Mouse (Mus musculus) intestine, embryonic 16.5 days (tissue): ENCODE data around the gene Papln. TPM values are rescaled to one million over a fixed set of nuclear protein-coding genes. Genes with fewer than 3 reads are reported as not detected.

Source experiments
- ATAC-seq: fragments of 200-750 bp; cut with Nextera tagmentation; 2 replicates; pipeline ENCODE4 v1.8.0; 2017; ENCODE audit warnings: moderate TSS enrichment, moderate library complexity
- H3K27ac ChIP-seq: fragments of 300-500 bp; sonication (generic); 2 replicates; pipeline ENCODE4 v1.5.1; 2014; ENCODE audit warnings: mild to moderate bottlenecking, low read length
- H3K27me3 ChIP-seq: fragments of 300-500 bp; sonication (generic); replicated peaks from 2 replicates; pipeline ENCODE4 v1.6.1; 2014; ENCODE audit warnings: low read length, control low read depth, mixed read lengths; ENCODE audit not compliant: control insufficient read depth, insufficient read depth
- H3K36me3 ChIP-seq: fragments of 300-500 bp; sonication (generic); 2 replicates; pipeline ENCODE4 v1.6.1; 2014; ENCODE audit warnings: low read length, control low read depth; ENCODE audit not compliant: control insufficient read depth, insufficient read depth
- H3K4me1 ChIP-seq: fragments of 300-500 bp; sonication (generic); 2 replicates; pipeline ENCODE4 v1.6.1; 2014; ENCODE audit warnings: low read length, control low read depth, mixed read lengths; ENCODE audit not compliant: control insufficient read depth, insufficient read depth
- H3K4me2 ChIP-seq: fragments of 300-500 bp; sonication (generic); 2 replicates; pipeline ENCODE4 v1.6.1; 2014; ENCODE audit warnings: low read depth, low read length, control low read depth
- H3K4me3 ChIP-seq: fragments of 300-500 bp; sonication (generic); 2 replicates; pipeline ENCODE4 v1.5.1; 2014; ENCODE audit warnings: mild to moderate bottlenecking, low read length
- H3K9ac ChIP-seq: fragments of 300-500 bp; sonication (generic); 2 replicates; pipeline ENCODE4 v1.6.1; 2014; ENCODE audit warnings: low read depth, low read length
- H3K9me3 ChIP-seq: fragments of 300-500 bp; sonication (generic); 2 replicates; pipeline ENCODE4 v1.6.1; 2016; ENCODE audit warnings: low read length, control low read depth; ENCODE audit not compliant: control insufficient read depth
- WGBS: fragments of 180-500 bp; shearing (Covaris S2); extraction: QIAGEN DNeasy Blood & Tissue Kit; methylation state at CpG from one replicate; pipeline ENCODE4 v1.1.7; 2014; 5-methylcytosine and 5-hydroxymethylcytosine counted together
- polyA plus RNA-seq: library from polyadenylated mRNA; unstranded; fragments of >200 nt; fragmentation: Nextera tagmentation; extraction: Ambion mirVana; gene quantifications from 2 replicates; pipeline ENCODE4 v1.2.1, GENCODE M21; 2015

Papln gene
- polyA plus RNA-seq, 1 experiment from 2014 or later = 5.2 TPM

DNA sequence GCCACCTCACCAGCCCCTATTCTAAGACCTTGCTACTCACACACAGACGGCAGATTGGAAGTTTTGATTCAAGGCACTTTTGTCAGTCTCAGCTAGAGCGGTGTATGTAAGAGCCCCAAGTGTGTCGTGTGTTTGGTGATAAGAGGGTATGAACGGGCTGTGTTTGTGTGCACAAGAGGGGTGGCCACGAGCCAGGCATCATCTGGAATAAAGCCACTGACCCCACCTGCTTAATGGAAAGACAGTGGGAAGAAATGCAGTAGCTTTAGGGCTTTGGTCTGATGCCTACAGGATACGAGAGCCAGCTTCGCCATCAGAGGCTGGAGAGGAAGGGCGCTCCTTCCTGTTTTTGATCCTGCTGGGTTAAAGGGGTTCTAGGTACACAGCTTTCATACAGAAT is 27.2 kb upstream of the Papln start:
- WGBS = 72% methylated on average over 8 of the region's 8 CpGs
- H3K36me3 ChIP-seq = peaks cover 16% of the 10 kb centered on the region; the same call in 1 of the 2 replicates
- no peak for ATAC-seq

DNA sequence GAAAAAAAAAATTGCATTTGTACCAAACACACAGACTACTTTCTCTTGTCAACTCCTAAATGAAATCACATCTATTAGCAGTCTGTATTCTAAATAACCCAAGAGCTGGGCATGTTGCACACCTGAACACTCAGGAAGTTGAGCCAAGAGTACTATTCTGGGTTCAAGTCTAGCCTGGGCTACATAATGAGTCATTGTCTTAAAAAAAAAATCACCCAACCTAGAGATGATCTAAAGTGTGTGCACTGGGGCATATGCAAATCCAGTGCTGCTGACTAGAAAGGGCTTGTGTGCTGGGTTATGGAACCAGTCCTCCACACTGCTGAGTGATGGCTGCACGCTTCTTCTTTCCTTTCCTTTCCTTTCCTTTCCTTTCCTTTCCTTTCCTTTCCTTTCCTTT is 24.8 kb upstream of the Papln start:
- ATAC-seq = no peak

More for the DNA sequence above, 27.2 kb upstream of the Papln start:
- Histone ChIP-seq H3K9me3 (no peaks in the 10 kb centered on the region), H3K4me2 (no peak overlapping the region), H3K4me1 (no peaks in the 10 kb centered on the region), H3K4me3 (no peak overlapping the region), H3K27ac (no peak overlapping the region), H3K9ac (no peak overlapping the region), H3K27me3 (no peaks in the 10 kb centered on the region)

DNA sequence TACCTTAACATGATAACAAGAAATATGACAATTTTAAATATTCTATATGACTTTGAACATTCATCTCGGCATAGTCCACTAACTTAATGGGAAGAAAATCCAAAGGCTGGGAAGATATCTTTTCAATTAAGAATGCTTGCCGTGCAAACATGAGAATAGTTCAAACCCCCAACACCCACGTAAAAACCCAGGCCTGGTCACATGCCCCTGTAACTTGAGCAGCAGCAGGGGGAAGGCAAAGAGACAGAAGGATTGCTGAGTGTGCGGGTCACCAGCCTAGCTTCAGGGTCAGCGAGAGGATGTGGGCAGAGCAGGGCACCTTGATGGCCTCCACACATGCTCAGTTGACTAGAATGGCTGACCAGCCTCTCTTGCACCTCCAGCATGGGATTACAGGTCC is 21.7 kb upstream of the Papln start:
- H3K36me3 ChIP-seq = no peaks in the 10 kb centered on the region
- ATAC-seq = no peak
- no peaks in the 10 kb centered on the region for H3K4me1 ChIP-seq
- H3K4me2 ChIP-seq = no peak overlapping the region
- 65% methylated on average over 5 of the region's 5 CpGs for WGBS
- no peaks in the 10 kb centered on the region for H3K27me3 ChIP-seq
- no peak overlapping the region for H3K9ac ChIP-seq
- H3K9me3 ChIP-seq = no peaks in the 10 kb centered on the region
- H3K27ac ChIP-seq = no peak overlapping the region
- H3K4me3 ChIP-seq = no peak overlapping the region

More for the DNA sequence above, 24.8 kb upstream of the Papln start:
- H3K36me3 ChIP-seq = peaks cover 11% of the 10 kb centered on the region; the same call in 1 of the 2 replicates
- H3K9ac ChIP-seq = no peak overlapping the region
- WGBS = 91% methylated on average over 1 of the region's 1 CpGs
- H3K4me1 ChIP-seq = no peaks in the 10 kb centered on the region
- H3K4me3 ChIP-seq = no peak overlapping the region
- no peaks in the 10 kb centered on the region for H3K27me3 ChIP-seq
- H3K27ac ChIP-seq = no peak overlapping the region
- no peaks in the 10 kb centered on the region for H3K9me3 ChIP-seq
- H3K4me2 ChIP-seq = no peak overlapping the region

DNA sequence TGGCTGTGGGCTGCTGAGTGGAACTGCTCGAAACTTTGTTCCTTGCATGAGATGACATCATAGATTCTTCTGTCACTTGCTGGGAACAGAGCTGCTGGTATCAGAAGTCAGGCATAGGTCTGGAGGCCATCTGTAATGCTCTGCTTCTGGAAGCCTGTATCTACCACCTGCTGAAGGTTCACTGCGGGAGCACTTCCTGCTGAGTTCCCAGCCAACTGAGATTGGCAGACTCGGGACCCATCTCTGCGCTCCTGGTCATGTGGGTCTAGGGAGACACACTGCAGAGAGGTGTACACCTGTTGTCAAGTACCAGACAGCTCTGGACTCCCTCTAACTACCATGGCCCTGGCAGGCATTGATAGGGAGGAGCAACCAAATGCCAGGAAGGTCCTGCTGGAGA is 20.6 kb upstream of the Papln start:
- H3K27me3 ChIP-seq = no peaks in the 10 kb centered on the region
- no peaks in the 10 kb centered on the region for H3K9me3 ChIP-seq
- no peaks in the 10 kb centered on the region for H3K36me3 ChIP-seq
- no peaks in the 10 kb centered on the region for H3K4me1 ChIP-seq
- H3K4me3 ChIP-seq = no peak overlapping the region
- H3K4me2 ChIP-seq = no peak overlapping the region
- no peak for ATAC-seq
- no peak overlapping the region for H3K9ac ChIP-seq
- no peak overlapping the region for H3K27ac ChIP-seq
- WGBS = 77% methylated on average over 4 of the region's 4 CpGs

DNA sequence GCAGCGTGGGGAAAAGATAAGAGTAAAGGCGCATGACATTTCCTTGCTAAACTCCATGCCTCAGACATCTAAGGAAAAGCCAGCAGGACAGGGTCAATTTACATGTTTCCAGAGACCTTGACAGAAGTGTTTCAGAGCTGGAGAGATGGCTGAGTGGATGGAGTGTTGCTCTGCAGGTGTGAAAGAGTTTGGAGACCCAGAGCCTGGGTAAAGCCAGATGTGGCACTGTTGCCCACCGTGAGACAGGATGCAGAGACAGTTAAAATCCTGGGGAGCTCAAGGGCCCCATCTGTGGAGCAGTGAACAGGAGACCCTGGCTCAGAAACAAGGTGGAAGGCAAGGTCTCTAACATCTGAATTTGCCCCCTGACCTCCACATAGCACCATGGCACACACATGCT is 19.7 kb upstream of the Papln start:
- Histone ChIP-seq H3K36me3 (no peaks in the 10 kb centered on the region), H3K27me3 (no peaks in the 10 kb centered on the region), H3K4me3 (no peak overlapping the region), H3K4me2 (no peak overlapping the region), H3K27ac (no peak overlapping the region), H3K9me3 (no peaks in the 10 kb centered on the region), H3K4me1 (no peaks in the 10 kb centered on the region), H3K9ac (no peak overlapping the region)
- WGBS = 68% methylated on average over 3 of the region's 3 CpGs
- no peak for ATAC-seq

DNA sequence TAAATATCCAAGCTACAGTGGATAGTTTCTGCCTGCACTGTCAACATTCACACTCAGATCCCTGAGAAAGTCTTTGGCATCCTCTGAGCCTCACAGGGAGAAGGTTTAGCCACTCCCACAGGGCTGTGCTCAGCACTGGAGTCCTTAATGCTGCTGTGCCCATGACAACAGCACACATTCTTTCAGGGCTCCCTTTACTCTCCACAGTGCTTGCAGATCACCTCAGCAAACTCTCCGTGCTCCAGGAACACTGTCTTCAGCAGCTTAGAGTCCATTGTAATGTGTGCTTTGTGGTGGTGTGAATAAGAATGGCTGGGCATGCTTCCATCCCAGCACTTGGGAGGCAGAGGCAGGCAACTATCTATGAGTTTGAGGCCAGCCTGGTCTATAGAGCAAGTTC is 14.2 kb upstream of the Papln start:
- Histone ChIP-seq H3K27ac (no peak overlapping the region), H3K9ac (no peak overlapping the region), H3K36me3 (no peaks in the 10 kb centered on the region), H3K4me3 (no peak overlapping the region), H3K4me1 (peaks cover 6% of the 10 kb centered on the region), H3K4me2 (no peak overlapping the region), H3K27me3 (no peaks in the 10 kb centered on the region), H3K9me3 (no peaks in the 10 kb centered on the region)
- 65% methylated on average over 1 of the region's 1 CpGs for WGBS
- ATAC-seq = no peak

DNA sequence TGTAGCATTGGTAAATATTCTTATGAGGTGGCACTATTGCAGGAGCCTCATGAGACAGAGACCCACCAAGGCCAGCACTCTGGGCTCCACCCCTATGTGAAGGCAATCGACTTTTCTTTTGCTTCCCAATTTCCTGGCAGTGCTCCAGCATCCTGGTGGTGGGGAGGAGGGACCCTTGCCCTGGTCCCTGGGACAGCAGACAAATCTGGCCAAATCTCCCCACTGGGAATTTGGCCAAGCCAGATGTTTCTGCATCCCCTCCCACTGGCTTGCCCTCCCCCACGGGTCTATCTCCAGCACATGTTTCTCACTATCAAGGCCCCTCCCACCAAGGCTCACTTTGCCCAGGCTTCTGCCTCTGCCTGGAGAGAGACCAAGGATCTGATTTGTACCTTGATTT is 10.9 kb upstream of the Papln start:
- Histone ChIP-seq H3K4me1 (peaks cover 6% of the 10 kb centered on the region), H3K27ac (no peak overlapping the region), H3K9me3 (no peaks in the 10 kb centered on the region), H3K36me3 (no peaks in the 10 kb centered on the region), H3K27me3 (no peaks in the 10 kb centered on the region), H3K4me2 (no peak overlapping the region), H3K4me3 (no peak overlapping the region), H3K9ac (no peak overlapping the region)
- 28% methylated on average over 2 of the region's 2 CpGs for WGBS
- ATAC-seq = peak; percentile 60

DNA sequence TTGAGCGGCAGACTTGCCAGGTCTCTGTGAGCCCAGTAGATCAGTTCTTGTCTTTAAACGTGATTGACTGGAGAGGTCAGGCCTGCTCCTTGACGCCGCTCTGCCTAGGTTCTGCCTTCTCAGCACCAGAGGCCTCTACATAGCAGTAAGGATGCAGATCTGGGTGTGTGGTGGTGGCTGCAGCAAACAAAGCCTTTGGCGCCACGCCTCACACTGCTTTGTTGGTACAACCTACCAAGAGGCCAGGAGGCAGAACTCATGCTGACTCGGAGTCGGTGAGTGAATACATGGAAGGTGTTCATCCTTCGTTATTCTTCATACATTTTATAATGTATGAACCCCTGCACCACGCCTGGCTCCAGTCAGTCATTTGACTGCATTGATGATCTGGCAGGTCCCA is 4.7 kb upstream of the Papln start:
- no peak for ATAC-seq

DNA sequence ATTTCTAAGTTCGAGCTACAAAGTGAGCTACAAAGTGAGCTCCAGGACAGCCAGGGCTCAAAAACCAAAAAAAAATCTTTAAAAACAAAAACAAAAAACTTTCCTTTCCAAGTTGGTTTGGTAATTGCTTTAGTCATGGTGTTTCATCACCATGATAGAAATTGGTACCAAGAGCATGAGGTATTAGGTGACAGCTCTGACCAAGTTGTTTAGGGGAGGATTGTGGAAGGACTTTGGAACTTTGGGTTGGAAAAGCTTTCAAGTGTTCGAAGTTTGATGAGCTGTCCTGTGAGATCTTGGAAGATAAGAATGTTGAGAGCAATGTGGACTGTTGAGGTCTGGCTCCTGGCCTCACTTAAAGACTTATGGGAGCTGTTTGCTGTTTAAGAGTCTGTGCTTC is 3.2 kb upstream of the Papln start:
- Histone ChIP-seq H3K27me3 (no peaks in the 10 kb centered on the region), H3K4me3 (no peak overlapping the region), H3K9me3 (no peaks in the 10 kb centered on the region), H3K9ac (no peak overlapping the region), H3K27ac (no peak overlapping the region), H3K4me2 (no peak overlapping the region), H3K4me1 (peaks cover 30% of the 10 kb centered on the region), H3K36me3 (no peaks in the 10 kb centered on the region)
- no peak for ATAC-seq
- WGBS = 67% methylated on average over 2 of the region's 2 CpGs

More for the DNA sequence above, 4.7 kb upstream of the Papln start:
- H3K9ac ChIP-seq = no peak overlapping the region
- H3K27me3 ChIP-seq = no peaks in the 10 kb centered on the region
- H3K9me3 ChIP-seq = no peaks in the 10 kb centered on the region
- WGBS = 69% methylated on average over 10 of the region's 10 CpGs
- peaks cover 21% of the 10 kb centered on the region for H3K4me1 ChIP-seq
- H3K36me3 ChIP-seq = no peaks in the 10 kb centered on the region
- no peak overlapping the region for H3K4me3 ChIP-seq
- no peak overlapping the region for H3K27ac ChIP-seq
- H3K4me2 ChIP-seq = no peak overlapping the region

DNA sequence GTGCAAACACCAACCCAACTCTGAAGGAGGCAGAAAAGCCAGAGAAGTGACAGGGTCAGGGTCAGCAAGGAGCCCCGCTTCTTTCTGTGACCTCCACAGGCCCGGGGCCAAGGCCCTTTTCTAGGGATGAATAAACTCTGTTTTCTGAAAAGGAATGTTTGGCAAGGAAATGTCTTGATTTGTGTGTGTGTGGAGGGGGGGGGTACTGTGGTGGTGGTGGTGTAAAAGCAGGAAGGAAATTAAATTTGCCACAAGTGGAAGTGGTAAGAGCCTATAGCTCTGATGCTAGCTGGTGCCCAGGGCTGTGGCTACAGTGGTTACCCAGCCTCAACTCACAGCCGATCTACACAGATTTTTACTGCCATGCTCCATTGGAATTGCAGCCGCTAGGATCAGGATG is 728 bp upstream of the Papln start:
- ATAC-seq = no peak
- H3K9me3 ChIP-seq = no peaks in the 10 kb centered on the region
- peak overlapping the region; percentile 26 for H3K27ac ChIP-seq
- H3K4me2 ChIP-seq = no peak overlapping the region
- H3K4me1 ChIP-seq = peaks cover 35% of the 10 kb centered on the region
- no peak overlapping the region for H3K4me3 ChIP-seq
- WGBS = 24% methylated on average over 4 of the region's 4 CpGs
- no peaks in the 10 kb centered on the region for H3K27me3 ChIP-seq
- no peaks in the 10 kb centered on the region for H3K36me3 ChIP-seq
- H3K9ac ChIP-seq = no peak overlapping the region
